Mouse (Mus musculus) neural tube, embryonic 10.5 days (tissue): ENCODE results near the gene Cdh4.

Experiments
- DNase-seq: peaks from one replicate; pipeline ENCODE4 v3.0.0-alpha.2; 2017; ENCODE audit warnings: low spot score; ENCODE audit errors: extremely low spot score

Gene Cdh4

GRCm38 (mm10) chr2:179663652-179664051 is 221.4 kb downstream of the Cdh4 start:
- no peak for DNase-seq

GRCm38 (mm10) chr2:179664171-179664608 is 222.0 kb downstream of the Cdh4 start:
- no peak for DNase-seq

- DNase-seq = no peak
These were observed 228.5 kb downstream of the Cdh4 start for GRCm38 (mm10) chr2:179670689-179671088.

GRCm38 (mm10) chr2:179679866-179680265 is 237.6 kb downstream of the Cdh4 start:
- DNase-seq = no peak

GRCm38 (mm10) chr2:179681386-179681785 is 239.2 kb downstream of the Cdh4 start:
- peak; percentile 50 for DNase-seq

GRCm38 (mm10) chr2:179687243-179687681 is 245.0 kb downstream of the Cdh4 start:
- no peak for DNase-seq

- DNase-seq = no peak
These were observed 246.7 kb downstream of the Cdh4 start for GRCm38 (mm10) chr2:179688976-179689375.

GRCm38 (mm10) chr2:179689761-179690160 is 247.5 kb downstream of the Cdh4 start:
- DNase-seq = no peak

- no peak for DNase-seq
These were observed 248.3 kb downstream of the Cdh4 start for GRCm38 (mm10) chr2:179690571-179690970.

GRCm38 (mm10) chr2:179694936-179695335 is 252.7 kb downstream of the Cdh4 start:
- no peak for DNase-seq

GRCm38 (mm10) chr2:179697601-179698000 is 255.4 kb downstream of the Cdh4 start:
- no peak for DNase-seq

GRCm38 (mm10) chr2:179698196-179698985 is 256.2 kb downstream of the Cdh4 start:
- peak; percentile 52 for DNase-seq

- DNase-seq = no peak
These were observed 262.8 kb downstream of the Cdh4 start for GRCm38 (mm10) chr2:179705043-179705442.

- no peak for DNase-seq
These were observed 263.2 kb downstream of the Cdh4 start for GRCm38 (mm10) chr2:179705461-179705860.

GRCm38 (mm10) chr2:179706616-179707015 is 264.4 kb downstream of the Cdh4 start:
- no peak for DNase-seq

GRCm38 (mm10) chr2:179709111-179709510 is 266.9 kb downstream of the Cdh4 start:
- DNase-seq = no peak

- DNase-seq = no peak
These were observed 270.5 kb downstream of the Cdh4 start for GRCm38 (mm10) chr2:179712690-179713089.

GRCm38 (mm10) chr2:179713326-179713725 is 271.1 kb downstream of the Cdh4 start:
- no peak for DNase-seq

- DNase-seq = no peak
These were observed 271.9 kb downstream of the Cdh4 start for GRCm38 (mm10) chr2:179714145-179714544.

- no peak for DNase-seq
These were observed 273.1 kb downstream of the Cdh4 start for GRCm38 (mm10) chr2:179715375-179715774.

- DNase-seq = no peak
These were observed 278.1 kb downstream of the Cdh4 start for GRCm38 (mm10) chr2:179720366-179720765.

GRCm38 (mm10) chr2:179721534-179722516 is 279.6 kb downstream of the Cdh4 start:
- DNase-seq = no peak
